Mouse (Mus musculus) kidney, postnatal 0 days (tissue): ENCODE data around the gene Cry2. TPM values are rescaled to one million over a fixed set of nuclear protein-coding genes. Genes with fewer than 3 reads are reported as not detected.

Experiments used
- ATAC-seq: fragments of 200-750 bp; cut with Nextera tagmentation; replicated peaks from 2 replicates; pipeline ENCODE4 v1.8.0; 2017; ENCODE audit warnings: low read depth, moderate number of reproducible peaks, moderate TSS enrichment, moderate library complexity; ENCODE audit not compliant: low FRiP score
- DNase-seq: peaks from one replicate; pipeline ENCODE4 v3.0.0-alpha.2; 2016; ENCODE audit warnings: low spot score
- H3K27ac ChIP-seq: fragments of 300-500 bp; sonication (generic); 2 replicates; pipeline ENCODE4 v1.5.1; 2014; ENCODE audit warnings: mild to moderate bottlenecking
- H3K27me3 ChIP-seq: fragments of 300-500 bp; sonication (generic); 2 replicates; pipeline ENCODE4 v1.6.1; 2014; ENCODE audit warnings: low read length, mixed read lengths; ENCODE audit not compliant: insufficient read depth
- H3K36me3 ChIP-seq: fragments of 300-500 bp; sonication (generic); 2 replicates; pipeline ENCODE4 v1.6.1; 2014; ENCODE audit warnings: low read length, mixed read lengths; ENCODE audit not compliant: insufficient read depth
- H3K4me1 ChIP-seq: fragments of 300-500 bp; sonication (generic); replicated peaks from 2 replicates; pipeline ENCODE4 v1.6.1; 2014; ENCODE audit warnings: antibody characterized with exemption, low read length, mixed read lengths; ENCODE audit not compliant: insufficient read depth
- H3K4me2 ChIP-seq: fragments of 300-500 bp; sonication (generic); 2 replicates; pipeline ENCODE4 v1.6.1; 2014; ENCODE audit warnings: mild to moderate bottlenecking, low read length, moderate library complexity, mixed read lengths
- H3K4me3 ChIP-seq: fragments of 300-500 bp; sonication (generic); replicated peaks from 2 replicates; pipeline ENCODE4 v1.5.1; 2014; ENCODE audit warnings: low read depth, low read length
- H3K9ac ChIP-seq: fragments of 300-500 bp; sonication (generic); 2 replicates; pipeline ENCODE4 v1.6.1; 2014; ENCODE audit warnings: low read depth, low read length
- H3K9me3 ChIP-seq: fragments of 300-500 bp; sonication (generic); replicated peaks from 2 replicates; pipeline ENCODE4 v1.6.1; 2016; ENCODE audit warnings: low read length, inconsistent platforms, mixed read lengths
- CTCF ChIP-seq: IDR thresholded peaks from 2 replicates; pipeline ENCODE4 v1.5.1; 2016; ENCODE audit warnings: antibody characterized with exemption, low read depth, mild to moderate bottlenecking, moderate library complexity
- WGBS: fragments of 180-500 bp; shearing (Covaris S2); extraction: QIAGEN DNeasy Blood & Tissue Kit; methylation state at CpG from one replicate; pipeline ENCODE4 v1.1.7; 2014; 5-methylcytosine and 5-hydroxymethylcytosine counted together
- polyA plus RNA-seq: library from polyadenylated mRNA; unstranded; fragments of >200 nt; fragmentation: Nextera tagmentation; extraction: Ambion mirVana; gene quantifications from 2 replicates; pipeline ENCODE4 v1.2.1, GENCODE M21; 2015

Gene Cry2
- polyA plus RNA-seq, 1 experiment from 2014 or later, result 10.1 TPM

DNA sequence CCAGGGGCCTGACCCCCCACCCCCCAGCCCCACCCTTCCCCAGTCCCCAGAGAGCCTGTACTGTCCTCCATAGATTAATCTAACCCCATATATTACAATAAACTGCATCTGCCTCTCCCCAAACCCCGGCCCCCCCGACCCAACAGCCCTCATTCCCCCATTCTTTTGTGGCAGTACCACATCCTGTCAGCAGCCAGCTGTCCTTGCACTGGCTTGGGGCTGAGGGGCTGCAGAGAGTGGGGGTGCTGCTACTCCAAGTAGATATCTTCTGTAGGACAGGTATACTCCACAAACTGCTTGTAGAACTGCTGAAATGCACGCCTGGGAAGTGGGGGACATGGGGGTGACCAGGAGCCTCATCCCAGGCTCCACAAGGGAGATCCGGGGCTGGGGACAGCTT, 49.7 kb downstream of the Cry2 start:
- ATAC-seq (no peak), DNase-seq (no peak)
- no peak overlapping the region for H3K4me3 ChIP-seq
- peaks cover 44% of the 10 kb centered on the region for H3K36me3 ChIP-seq
- no peak overlapping the region for H3K27ac ChIP-seq
- H3K4me1 ChIP-seq, result peaks cover 9% of the 10 kb centered on the region
- 73% methylated on average over 4 of the region's 4 CpGs for WGBS
- H3K9me3 ChIP-seq, result no peaks in the 10 kb centered on the region
- no peak overlapping the region for H3K9ac ChIP-seq
- no peak overlapping the region for H3K4me2 ChIP-seq
- no peak for TF ChIP-seq CTCF
- H3K27me3 ChIP-seq, result no peaks in the 10 kb centered on the region

DNA sequence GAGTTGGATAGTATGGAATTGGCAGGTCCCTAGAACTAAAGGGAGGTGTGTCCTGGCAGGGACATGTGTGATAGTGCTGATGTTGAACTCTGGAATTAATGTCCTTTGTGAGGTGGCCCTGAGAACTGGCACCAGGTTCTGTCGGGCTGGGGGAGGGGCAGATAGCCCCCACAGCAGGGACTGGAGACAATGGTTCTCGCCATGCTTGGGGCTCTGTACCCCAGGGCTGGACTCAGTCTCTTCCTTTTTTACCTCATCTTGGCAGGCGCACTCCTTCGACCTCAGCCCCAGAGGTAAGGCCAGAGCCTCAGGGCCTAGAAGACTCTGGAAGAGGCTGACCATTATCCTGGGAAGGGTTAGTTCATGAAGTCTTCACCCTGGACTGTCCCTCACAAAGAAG, 51.1 kb downstream of the Cry2 start:
- H3K9ac ChIP-seq, result no peak overlapping the region
- peaks cover 54% of the 10 kb centered on the region for H3K36me3 ChIP-seq
- WGBS, result 93% methylated on average over 4 of the region's 4 CpGs
- H3K27me3 ChIP-seq, result no peaks in the 10 kb centered on the region
- no peak for TF ChIP-seq CTCF
- no peak for ATAC-seq
- no peak for DNase-seq
- H3K9me3 ChIP-seq, result no peaks in the 10 kb centered on the region
- H3K27ac ChIP-seq, result no peak overlapping the region
- H3K4me2 ChIP-seq, result no peak overlapping the region
- no peaks in the 10 kb centered on the region for H3K4me1 ChIP-seq
- no peak overlapping the region for H3K4me3 ChIP-seq

DNA sequence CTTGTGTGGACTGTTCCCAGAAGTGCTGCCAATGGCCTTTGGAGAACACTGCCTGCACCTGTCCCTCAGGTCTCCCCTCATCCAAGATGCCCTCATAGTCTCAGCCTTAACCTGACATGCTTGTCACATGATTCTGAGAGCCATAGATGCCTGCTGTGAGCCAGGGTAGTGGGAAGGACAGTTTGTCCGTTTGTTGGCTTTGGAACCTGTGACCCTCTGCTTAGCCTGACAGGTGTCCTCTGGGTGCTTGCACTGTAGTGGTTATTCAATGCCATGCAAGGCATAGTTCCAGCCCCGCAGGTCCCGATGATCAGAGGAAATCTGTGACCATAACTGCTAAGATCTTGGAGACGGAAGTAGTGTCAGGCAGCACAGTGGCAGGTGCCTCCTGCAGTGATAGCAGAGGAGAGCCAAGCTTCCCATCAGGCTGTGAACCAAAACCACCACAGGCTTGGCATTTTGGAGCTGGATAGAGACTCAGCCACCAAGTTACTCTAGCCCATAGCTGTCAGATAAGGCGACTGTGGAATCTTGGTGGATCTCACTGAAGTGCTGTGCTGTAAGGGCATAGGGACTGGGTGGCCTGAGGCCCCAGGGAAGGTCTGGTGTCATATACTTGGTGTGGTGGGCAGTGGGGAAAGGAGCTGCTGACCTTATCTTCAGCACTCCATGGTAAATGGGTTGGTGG, 51.8 kb downstream of the Cry2 start, which contains the start of gene 1700029I15Rik:
1700029I15Rik (plus strand) TSS at position 638 of the 688 bp plus-strand sequence.
- Histone ChIP-seq H3K36me3 (peaks cover 58% of the 10 kb centered on the region), H3K4me1 (no peaks in the 10 kb centered on the region), H3K4me3 (no peak within 1 kb of the TSS), H3K9ac (no peak within 1 kb of the TSS), H3K27me3 (no peaks in the 10 kb centered on the region), H3K27ac (no peak within 1 kb of the TSS), H3K4me2 (no peak within 1 kb of the TSS), H3K9me3 (no peaks in the 10 kb centered on the region)
- DNase-seq, result no peak
- TF ChIP-seq CTCF, result no peak
- WGBS, result 91% methylated on average over 5 of the region's 5 CpGs
- ATAC-seq, result no peak

DNA sequence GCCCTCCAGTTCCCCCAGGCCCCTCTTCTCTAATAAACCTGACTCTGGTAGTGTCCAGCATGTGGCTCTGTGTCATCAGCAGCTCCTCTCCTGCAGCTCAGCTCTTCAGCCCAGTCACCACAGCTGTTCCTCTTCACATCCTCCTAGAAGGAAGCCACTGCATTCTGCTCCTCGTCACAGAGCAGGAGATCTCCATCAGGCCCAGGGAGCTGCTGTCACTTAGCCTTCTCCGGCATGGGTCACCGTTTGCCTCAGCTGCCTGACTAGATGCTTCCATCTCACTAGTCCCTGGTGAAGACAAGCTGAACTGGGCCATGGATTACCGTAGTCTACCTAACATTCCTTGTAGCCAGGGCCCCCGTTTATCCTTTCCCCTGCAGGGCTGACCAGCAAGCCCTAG, 52.7 kb downstream of the Cry2 start:
- no peak overlapping the region for H3K9ac ChIP-seq
- H3K27me3 ChIP-seq, result no peaks in the 10 kb centered on the region
- no peaks in the 10 kb centered on the region for H3K9me3 ChIP-seq
- DNase-seq, result peak; percentile 50
- no peak overlapping the region for H3K4me3 ChIP-seq
- TF ChIP-seq CTCF, result no peak
- H3K27ac ChIP-seq, result no peak overlapping the region
- H3K4me1 ChIP-seq, result peaks cover 2% of the 10 kb centered on the region
- H3K36me3 ChIP-seq, result peaks cover 51% of the 10 kb centered on the region
- H3K4me2 ChIP-seq, result no peak overlapping the region
- 70% methylated on average over 5 of the region's 5 CpGs for WGBS
- no peak for ATAC-seq

GRCm38 (mm10) chr2:92380495-92381050, 53.3 kb downstream of the Cry2 start:
- Histone ChIP-seq H3K9me3 (no peaks in the 10 kb centered on the region), H3K4me3 (no peak overlapping the region), H3K4me2 (no peak overlapping the region), H3K27ac (no peak overlapping the region), H3K9ac (no peak overlapping the region), H3K4me1 (peaks cover 8% of the 10 kb centered on the region), H3K27me3 (no peaks in the 10 kb centered on the region), H3K36me3 (peaks cover 49% of the 10 kb centered on the region)
- TF ChIP-seq CTCF, result no peak
- 68% methylated on average over 6 of the region's 6 CpGs for WGBS
- no peak for DNase-seq
- no peak for ATAC-seq

- no peak overlapping the region for H3K4me3 ChIP-seq
- peaks cover 8% of the 10 kb centered on the region for H3K4me1 ChIP-seq
- 73% methylated on average over 17 of the region's 17 CpGs for WGBS
- DNase-seq, result no peak
- no peak for ATAC-seq
- no peaks in the 10 kb centered on the region for H3K9me3 ChIP-seq
- no peak overlapping the region for H3K9ac ChIP-seq
- H3K27me3 ChIP-seq, result no peaks in the 10 kb centered on the region
- no peak for TF ChIP-seq CTCF
- H3K4me2 ChIP-seq, result no peak overlapping the region
- peaks cover 43% of the 10 kb centered on the region for H3K36me3 ChIP-seq
- H3K27ac ChIP-seq, result no peak overlapping the region
These were observed 53.9 kb downstream of the Cry2 start for GRCm38 (mm10) chr2:92379783-92380494.
